Mouse (Mus musculus) heart, postnatal 25 days (tissue): ENCODE measurements around the gene Zc3h7b. TPM values are rescaled to one million over a fixed set of nuclear protein-coding genes. Genes with fewer than 3 reads are reported as not detected.
A peak's percentile ranks its signal among the peaks of the same experiment; 100 is the strongest.

Experiments used
- DNase-seq: peaks from one replicate; pipeline ENCODE4 v3.0.0; 2022; ENCODE audit warnings: low spot score
- intact Hi-C: fragments of 180-260 bp; cut with DNase I; formaldehyde crosslinking; loops from one replicate; pipeline ENCODE4 v1.15.1; 2025
- total RNA-seq, 2 experiments: library from RNA; stranded (reverse); gene quantifications; 2 replicates each; pipeline ENCODE4 v1.2.3; 2021

The Zc3h7b gene
- total RNA-seq, 2 experiments from 2014 or later, result 70.3 to 72.9 TPM

- intact Hi-C loops, result no loop called here
- no peak for DNase-seq
Observed at GRCm38 (mm10) chr15:81835007-81835880, 90.4 kb downstream of the Zc3h7b start.

DNA sequence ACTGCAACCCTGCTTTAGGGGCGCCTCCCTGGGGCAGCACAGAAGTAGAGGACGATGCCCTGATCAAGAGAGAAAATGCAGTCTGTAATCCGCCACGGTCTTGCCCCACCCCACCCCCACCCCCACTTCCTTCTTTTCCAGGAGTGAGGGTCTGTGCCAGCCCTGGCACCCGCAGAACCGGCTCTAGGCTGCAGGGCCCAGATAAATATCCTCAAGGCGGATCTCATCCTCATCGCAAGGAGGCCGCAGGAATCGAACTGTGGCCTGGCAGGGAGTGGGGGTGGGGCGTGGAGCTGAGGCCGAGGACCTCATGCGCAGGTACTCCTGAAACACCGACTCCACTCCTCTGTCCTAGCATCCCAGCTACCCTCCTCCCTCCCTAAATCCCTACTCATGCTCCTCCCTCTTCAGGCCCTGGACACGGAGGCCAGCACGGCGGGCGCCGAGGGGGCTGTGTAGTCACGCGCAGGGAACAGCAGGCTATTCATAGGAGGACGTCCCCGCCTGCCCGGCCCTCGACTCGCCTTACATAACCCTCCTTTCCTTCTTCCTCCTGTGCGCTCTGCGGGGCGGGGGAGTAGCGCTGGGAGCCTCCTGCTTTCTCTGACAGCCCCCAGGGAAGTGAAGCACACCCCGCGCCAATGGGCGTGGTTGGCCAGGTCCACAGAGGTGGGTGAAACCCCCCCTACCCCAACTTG lies 91.4 kb downstream of the Zc3h7b start:
- peak; percentile 95 for DNase-seq
- intact Hi-C loops, result no loop called here

GRCm38 (mm10) chr15:81836966-81837920 lies 92.4 kb downstream of the Zc3h7b start:
- intact Hi-C loops, result no loop called here
- DNase-seq, result no peak

DNA sequence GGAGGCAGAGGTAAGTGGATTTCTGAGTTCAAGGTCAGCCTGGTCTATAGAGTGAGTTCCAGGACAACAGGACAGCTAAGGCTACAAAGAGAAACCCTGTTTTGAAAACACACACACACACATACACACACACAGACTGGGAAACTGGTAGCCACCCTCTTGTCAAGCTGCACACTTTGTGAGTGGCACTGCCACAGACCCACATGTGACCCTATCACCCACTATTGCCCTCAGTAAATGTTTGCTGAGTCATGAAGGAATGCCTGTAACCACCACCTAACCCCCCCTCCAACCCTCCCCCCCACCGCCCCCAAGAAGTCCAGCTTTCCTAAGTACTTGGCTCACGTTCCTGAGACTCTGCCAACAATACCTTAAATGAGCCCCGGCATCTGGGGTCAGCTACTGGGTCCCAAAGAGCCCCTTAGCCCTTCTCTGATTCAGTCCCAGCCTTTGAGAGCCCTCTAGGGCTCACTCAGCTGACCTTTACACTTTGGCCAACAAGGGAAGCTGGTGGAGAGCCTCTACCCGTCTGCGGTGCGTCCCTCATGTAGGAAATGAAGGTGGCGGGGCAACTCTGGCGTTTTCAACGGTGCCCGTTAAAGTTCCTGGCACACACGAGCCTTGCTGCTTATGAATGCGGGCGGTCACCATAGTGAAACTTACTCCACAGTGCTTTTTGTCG lies 93.8 kb downstream of the Zc3h7b start:
- no peak for DNase-seq
- intact Hi-C loops, result loop anchor here (2.0 kb wide), 1 partner anchor 20 kb away; the partner anchor contains the start of gene Tob2

- DNase-seq, result peak; percentile 91
- intact Hi-C loops, result loop anchor here (2.0 kb wide), 1 partner anchor 19 kb away; the partner anchor contains the start of gene Tob2
Observed at GRCm38 (mm10) chr15:81839634-81840033, 94.8 kb downstream of the Zc3h7b start.

- no peak for DNase-seq
- intact Hi-C loops, result no loop called here
Observed at GRCm38 (mm10) chr15:81840306-81840705, 95.4 kb downstream of the Zc3h7b start.

GRCm38 (mm10) chr15:81842275-81842674 lies 97.4 kb downstream of the Zc3h7b start:
- no peak for DNase-seq
- intact Hi-C loops, result no loop called here

GRCm38 (mm10) chr15:81845033-81845625 lies 100.3 kb downstream of the Zc3h7b start:
- DNase-seq, result no peak
- intact Hi-C loops, result no loop called here

GRCm38 (mm10) chr15:81845724-81846123 lies 100.9 kb downstream of the Zc3h7b start:
- intact Hi-C loops, result no loop called here

More at GRCm38 (mm10) chr15:81845724-81846123, 100.9 kb downstream of the Zc3h7b start:
- DNase-seq, result peak; percentile 73

Other genes with a start within 250 kb of the Zc3h7b start
- gene Ep300, start 159.7 kb upstream of the Zc3h7b start, total RNA-seq, result 10 to 100 TPM; 35.4 to 51.9 TPM
- gene L3mbtl2, start 81.2 kb upstream of the Zc3h7b start, total RNA-seq, result 10 to 100 TPM in 1 of 2 experiments, 1 to 10 TPM in 1; 9.6 to 10.8 TPM
- 1 to 10 TPM; 1.3 to 1.6 TPM for gene Chadl, start 47.8 kb upstream of the Zc3h7b start, total RNA-seq
- gene Rangap1, start 473 bp downstream of the Zc3h7b start, total RNA-seq, result 10 to 100 TPM; 22.7 to 27.5 TPM
- gene Tef, start 57.4 kb downstream of the Zc3h7b start, total RNA-seq, result 100 to 1,000 TPM in 1 of 2 experiments, 10 to 100 TPM in 1; 64.1 to 135 TPM
- 10 to 100 TPM; 66.9 to 95.5 TPM for gene Tob2, start 113.7 kb downstream of the Zc3h7b start, total RNA-seq
- 10 to 100 TPM; 29.7 to 38.0 TPM for gene Phf5a, start 126.9 kb downstream of the Zc3h7b start, total RNA-seq
- gene Aco2, start 127.3 kb downstream of the Zc3h7b start, total RNA-seq, result 1,000 to 10,000 TPM; 2,060 to 2,092 TPM
- gene Polr3h, start 181.2 kb downstream of the Zc3h7b start, total RNA-seq, result 1 to 10 TPM; 6.7 to 7.0 TPM
- gene Csdc2, start 191.7 kb downstream of the Zc3h7b start, total RNA-seq, result 10 to 100 TPM; 73.5 to 87.5 TPM
- 10 to 100 TPM; 26.6 to 27.0 TPM for gene Pmm1, start 215.9 kb downstream of the Zc3h7b start, total RNA-seq
- not detected for gene 1700029P11Rik, start 235.5 kb downstream of the Zc3h7b start, total RNA-seq
- gene Xrcc6, start 242.8 kb downstream of the Zc3h7b start, total RNA-seq, result 10 to 100 TPM; 21.4 to 23.5 TPM